Mouse (Mus musculus): ENCODE measurements around the gene Gm3448. TPM values are rescaled to one million over a fixed set of nuclear protein-coding genes. Genes with fewer than 3 reads are reported as not detected.

Gm3448 gene
- total and polyA plus RNA-seq, 3 experiments, result 2.0 to 4.2 (median 3.8) TPM

Other genes starting within 250 kb of the Gm3448 start
- 1.4 and 2.3 TPM in 2 replicates for gene Wdr27, start 98.4 kb downstream of the Gm3448 start, total RNA-seq (2012; rRNA removed)
- 1.7 and 1.9 TPM in 2 replicates for gene Wdr27, start 98.4 kb downstream of the Gm3448 start, total RNA-seq (2014; rRNA removed)
- 1.8 and 2.1 TPM in 2 replicates for gene Wdr27, start 98.4 kb downstream of the Gm3448 start, polyA plus RNA-seq (2012; ENCODE audit: insufficient read length, low read depth)
- gene 1600012H06Rik, start 98.4 kb downstream of the Gm3448 start, total RNA-seq (2012; rRNA removed), result 5.4 and 7.4 TPM in 2 replicates
- gene 1600012H06Rik, start 98.4 kb downstream of the Gm3448 start, total RNA-seq (2014; rRNA removed), result 10.5 and 10.6 TPM in 2 replicates
- gene 1600012H06Rik, start 98.4 kb downstream of the Gm3448 start, polyA plus RNA-seq (2012; ENCODE audit: insufficient read length, low read depth), result 12.0 and 12.4 TPM in 2 replicates
- 216 and 364 TPM in 2 replicates for gene Phf10, start 80.3 kb downstream of the Gm3448 start, total RNA-seq (2012; rRNA removed)
- gene Phf10, start 80.3 kb downstream of the Gm3448 start, total RNA-seq (2014; rRNA removed), result 343 and 349 TPM in 2 replicates
- gene Phf10, start 80.3 kb downstream of the Gm3448 start, polyA plus RNA-seq (2012; ENCODE audit: insufficient read length, low read depth), result 225 and 226 TPM in 2 replicates
- 7.9 and 8.6 TPM in 2 replicates for gene 9030025P20Rik, start 63.1 kb downstream of the Gm3448 start, total RNA-seq (2012; rRNA removed)
- 6.4 and 6.5 TPM in 2 replicates for gene 9030025P20Rik, start 63.1 kb downstream of the Gm3448 start, total RNA-seq (2014; rRNA removed)
- gene 9030025P20Rik, start 63.1 kb downstream of the Gm3448 start, polyA plus RNA-seq (2012; ENCODE audit: insufficient read length, low read depth), result 5.8 and 7.5 TPM in 2 replicates
- 0.46 TPM in 1 of 2 replicates, not detected in the other for gene Gm3417, start 62.7 kb downstream of the Gm3448 start, total RNA-seq (2012; rRNA removed)
- 1.8 and 3.1 TPM in 2 replicates for gene Gm3417, start 62.7 kb downstream of the Gm3448 start, total RNA-seq (2014; rRNA removed)
- gene Gm3417, start 62.7 kb downstream of the Gm3448 start, polyA plus RNA-seq (2012; ENCODE audit: insufficient read length, low read depth), result 1.8 TPM in 1 of 2 replicates, not detected in the other
- gene Gm3435, start 31.4 kb downstream of the Gm3448 start, total RNA-seq (2012; rRNA removed), result 4.3 and 4.5 TPM in 2 replicates
- gene Gm3435, start 31.4 kb downstream of the Gm3448 start, total RNA-seq (2014; rRNA removed), result 9.4 and 10.5 TPM in 2 replicates
- gene Gm3435, start 31.4 kb downstream of the Gm3448 start, polyA plus RNA-seq (2012; ENCODE audit: insufficient read length, low read depth), result 1.7 and 2.3 TPM in 2 replicates
- gene Ermard, start 329 bp downstream of the Gm3448 start, total RNA-seq (2012; rRNA removed), result 37.1 and 38.8 TPM in 2 replicates
- gene Ermard, start 329 bp downstream of the Gm3448 start, total RNA-seq (2014; rRNA removed), result 32.0 and 45.6 TPM in 2 replicates
- gene Ermard, start 329 bp downstream of the Gm3448 start, polyA plus RNA-seq (2012; ENCODE audit: insufficient read length, low read depth), result 39.5 and 45.6 TPM in 2 replicates
- 1.9 and 2.9 TPM in 2 replicates for gene Tcte3, start within 50 bp of the Gm3448 start, total RNA-seq (2012; rRNA removed)
- 1.00 TPM in 1 of 2 replicates, not detected in the other for gene Tcte3, start within 50 bp of the Gm3448 start, total RNA-seq (2014; rRNA removed)
- 4.2 and 5.8 TPM in 2 replicates for gene Tcte3, start within 50 bp of the Gm3448 start, polyA plus RNA-seq (2012; ENCODE audit: insufficient read length, low read depth)